Mouse (Mus musculus): ENCODE measurements at regions not wholly inside any gene's neighbourhood (a gene's known extent, or its start where the extent isn't known, plus 50 kb on each side); places are given as distances from the start of the nearest gene placed in this dataset.

DNA sequence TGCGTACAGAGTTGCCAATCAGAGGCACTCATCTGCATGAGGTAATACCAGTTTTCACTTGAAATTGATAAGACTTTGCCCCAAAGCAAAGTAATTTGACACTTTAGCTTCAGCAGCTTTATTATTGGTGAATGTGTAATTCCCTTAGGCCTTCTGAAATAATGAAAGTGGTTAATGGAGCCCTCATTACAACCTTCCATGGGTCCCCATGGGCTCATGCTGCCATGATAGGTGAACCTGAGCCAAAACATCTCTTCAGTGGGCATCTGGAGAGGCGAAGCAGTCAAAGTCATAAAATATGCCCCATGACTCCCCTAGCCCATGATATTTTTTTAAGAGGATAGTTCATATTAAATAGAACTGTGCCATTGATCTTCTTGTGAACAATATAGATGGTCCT, 471.1 kb upstream of the Zeb2 start:
- H3K27ac ChIP-seq (ENCODE audit: low read depth, low read length) = no peak overlapping the region
- no peaks in the 10 kb centered on the region for H3K4me1 ChIP-seq (ENCODE audit: control insufficient read depth, insufficient read depth, low read depth, low read length)
- 67% methylated on average over 2 of the region's 2 CpGs for WGBS
- ATAC-seq = no peak
- no peak overlapping the region for H3K4me2 ChIP-seq (ENCODE audit: low read length)
- no peak overlapping the region for H3K4me3 ChIP-seq (ENCODE audit: low read length)
- no peaks in the 10 kb centered on the region for H3K27me3 ChIP-seq (replicated peaks; ENCODE audit: control insufficient read depth, insufficient read depth, low read length)
- no peaks in the 10 kb centered on the region for H3K9me3 ChIP-seq (ENCODE audit: control insufficient read depth, low read length)
- H3K36me3 ChIP-seq (ENCODE audit: control insufficient read depth, insufficient read depth, low read length) = no peaks in the 10 kb centered on the region
- H3K9ac ChIP-seq (ENCODE audit: low read depth, low read length) = no peak overlapping the region

DNA sequence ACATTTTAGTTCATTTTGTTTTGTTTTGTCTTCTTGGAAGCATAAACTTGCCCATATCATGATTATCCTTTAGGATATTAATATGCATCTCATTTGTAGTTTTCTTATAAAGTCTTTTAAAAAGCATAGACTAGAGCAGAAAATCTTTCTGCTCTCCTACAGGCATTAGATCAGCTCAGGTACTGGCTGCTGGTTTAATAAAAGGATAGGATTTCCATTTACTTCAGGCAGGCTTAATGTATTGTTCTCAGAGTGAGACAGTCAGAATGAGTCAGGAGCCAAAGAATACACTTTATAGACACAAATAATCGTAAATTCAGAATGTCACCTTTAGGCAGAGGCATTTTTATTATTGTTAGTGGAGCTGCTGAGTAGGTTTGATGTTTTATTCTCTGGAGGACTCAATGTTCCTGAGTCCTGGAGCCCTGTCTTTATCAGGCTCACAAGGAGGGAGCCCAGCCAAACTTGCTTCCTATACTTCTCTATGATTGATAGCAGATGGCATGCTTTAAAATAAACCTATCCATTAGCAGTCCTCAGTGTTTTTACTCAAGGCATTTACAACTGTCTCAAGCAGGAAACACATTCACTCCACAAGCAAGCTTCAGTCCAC, 469.5 kb upstream of the Zeb2 start:
- no peaks in the 10 kb centered on the region for H3K27me3 ChIP-seq (replicated peaks; ENCODE audit: control insufficient read depth, insufficient read depth, low read length)
- H3K4me3 ChIP-seq (ENCODE audit: low read length) = no peak overlapping the region
- 68% methylated on average over 1 of the region's 1 CpGs for WGBS
- no peak overlapping the region for H3K9ac ChIP-seq (ENCODE audit: low read depth, low read length)
- H3K27ac ChIP-seq (ENCODE audit: low read depth, low read length) = no peak overlapping the region
- no peaks in the 10 kb centered on the region for H3K36me3 ChIP-seq (ENCODE audit: control insufficient read depth, insufficient read depth, low read length)
- no peak overlapping the region for H3K4me2 ChIP-seq (ENCODE audit: low read length)
- ATAC-seq = no peak
- H3K4me1 ChIP-seq (ENCODE audit: control insufficient read depth, insufficient read depth, low read depth, low read length) = no peaks in the 10 kb centered on the region
- H3K9me3 ChIP-seq (ENCODE audit: control insufficient read depth, low read length) = no peaks in the 10 kb centered on the region

DNA sequence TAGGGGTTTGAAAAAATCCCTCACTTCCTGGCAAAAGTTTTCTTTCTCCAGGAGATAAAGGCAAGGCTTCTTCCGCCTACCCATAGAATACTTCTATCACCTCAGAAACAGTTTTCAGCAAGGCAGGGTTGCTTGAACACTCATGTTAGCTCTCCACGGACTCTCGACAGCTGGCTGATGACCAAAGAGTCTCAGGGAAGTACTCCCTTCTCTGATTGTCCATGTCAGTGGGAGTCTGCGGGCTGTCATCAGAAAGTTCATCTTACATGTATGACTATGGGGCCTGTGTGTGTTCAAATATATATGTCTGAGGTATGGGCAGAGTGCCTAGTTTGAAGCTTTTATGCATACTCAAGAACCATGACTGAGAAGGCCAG, 464.3 kb upstream of the Zeb2 start:
- no peak overlapping the region for H3K27ac ChIP-seq (ENCODE audit: low read depth, low read length)
- H3K4me2 ChIP-seq (ENCODE audit: low read length) = no peak overlapping the region; the same call in 1 of the 2 replicates
- no peak for ATAC-seq
- H3K9me3 ChIP-seq (ENCODE audit: control insufficient read depth, low read length) = no peaks in the 10 kb centered on the region
- no peak overlapping the region for H3K4me3 ChIP-seq (ENCODE audit: low read length)
- no peaks in the 10 kb centered on the region for H3K27me3 ChIP-seq (replicated peaks; ENCODE audit: control insufficient read depth, insufficient read depth, low read length)
- H3K36me3 ChIP-seq (ENCODE audit: control insufficient read depth, insufficient read depth, low read length) = no peaks in the 10 kb centered on the region
- H3K4me1 ChIP-seq (ENCODE audit: control insufficient read depth, insufficient read depth, low read depth, low read length) = no peaks in the 10 kb centered on the region
- WGBS = 73% methylated on average over 4 of the region's 4 CpGs
- no peak overlapping the region for H3K9ac ChIP-seq (ENCODE audit: low read depth, low read length)

DNA sequence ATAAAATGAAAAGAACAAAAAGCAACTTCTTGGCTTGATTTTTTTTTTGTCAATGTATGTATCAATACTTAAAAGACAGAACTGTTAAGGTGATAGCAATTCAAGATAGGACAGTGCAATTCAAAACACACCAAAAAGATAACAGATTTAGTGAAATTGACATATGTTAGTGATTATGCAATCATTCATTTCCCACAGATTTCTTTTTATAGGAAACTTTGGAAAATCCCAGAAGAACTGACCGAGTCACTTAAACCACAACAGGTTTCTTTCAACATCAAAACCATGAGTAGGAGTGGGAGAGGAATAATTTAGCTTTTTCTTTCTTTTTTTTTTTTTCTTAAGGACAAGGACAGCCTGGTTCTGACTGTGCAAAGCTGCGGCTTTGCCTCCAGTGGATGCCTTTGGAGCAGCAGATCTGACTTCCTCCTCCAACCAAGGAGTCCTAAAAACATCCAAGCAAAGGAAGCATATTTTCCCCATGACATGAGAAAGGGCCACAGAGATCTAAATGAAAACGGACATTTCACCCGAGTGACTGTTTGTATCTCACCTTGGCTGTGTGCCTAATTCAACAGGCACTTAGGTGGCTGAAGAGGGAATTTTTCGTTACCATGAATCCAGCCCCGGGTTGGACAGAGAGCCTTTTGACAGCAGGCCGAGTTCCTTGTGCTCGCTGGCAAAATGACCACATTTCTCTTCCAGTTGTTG, 463.8 kb upstream of the Zeb2 start:
- Histone ChIP-seq H3K27ac (ENCODE audit: low read depth, low read length) (no peak overlapping the region), H3K4me2 (ENCODE audit: low read length) (no peak overlapping the region; the same call in 1 of the 2 replicates), H3K36me3 (ENCODE audit: control insufficient read depth, insufficient read depth, low read length) (no peaks in the 10 kb centered on the region), H3K4me3 (ENCODE audit: low read length) (no peak overlapping the region), H3K9me3 (ENCODE audit: control insufficient read depth, low read length) (no peaks in the 10 kb centered on the region), H3K27me3 (replicated peaks; ENCODE audit: control insufficient read depth, insufficient read depth, low read length) (no peaks in the 10 kb centered on the region), H3K9ac (ENCODE audit: low read depth, low read length) (no peak overlapping the region), H3K4me1 (ENCODE audit: control insufficient read depth, insufficient read depth, low read depth, low read length) (no peaks in the 10 kb centered on the region)
- no peak; the same call in 1 of the 2 replicates for ATAC-seq
- WGBS = 59% methylated on average over 8 of the region's 8 CpGs

DNA sequence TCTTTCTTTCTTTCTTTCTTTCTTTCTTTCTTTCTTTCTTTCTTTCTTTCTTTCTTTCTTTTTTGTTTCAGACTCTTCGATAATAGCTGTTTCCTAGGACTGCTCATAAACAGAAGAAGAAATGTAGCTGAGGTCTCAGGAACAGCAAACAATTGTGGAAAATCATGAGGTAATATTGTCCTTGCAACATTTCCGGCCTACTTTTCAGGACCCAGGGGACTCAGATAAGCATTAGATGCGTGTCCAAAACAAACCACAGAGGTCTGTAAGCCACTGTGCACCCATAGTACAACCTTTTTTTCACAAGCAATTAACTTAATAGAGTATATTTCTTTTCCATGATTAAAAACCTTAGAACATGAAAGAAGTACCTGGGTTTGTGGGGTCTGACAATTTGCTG, 455.7 kb upstream of the Zeb2 start:
- Histone ChIP-seq H3K9me3 (ENCODE audit: control insufficient read depth, low read length) (no peaks in the 10 kb centered on the region), H3K4me3 (ENCODE audit: low read length) (no peak overlapping the region), H3K4me1 (ENCODE audit: control insufficient read depth, insufficient read depth, low read depth, low read length) (no peaks in the 10 kb centered on the region), H3K27me3 (replicated peaks; ENCODE audit: control insufficient read depth, insufficient read depth, low read length) (no peaks in the 10 kb centered on the region), H3K27ac (ENCODE audit: low read depth, low read length) (no peak overlapping the region), H3K9ac (ENCODE audit: low read depth, low read length) (no peak overlapping the region), H3K4me2 (ENCODE audit: low read length) (no peak overlapping the region), H3K36me3 (ENCODE audit: control insufficient read depth, insufficient read depth, low read length) (no peaks in the 10 kb centered on the region)
- 84% methylated on average over 3 of the region's 3 CpGs for WGBS
- no peak for ATAC-seq

DNA sequence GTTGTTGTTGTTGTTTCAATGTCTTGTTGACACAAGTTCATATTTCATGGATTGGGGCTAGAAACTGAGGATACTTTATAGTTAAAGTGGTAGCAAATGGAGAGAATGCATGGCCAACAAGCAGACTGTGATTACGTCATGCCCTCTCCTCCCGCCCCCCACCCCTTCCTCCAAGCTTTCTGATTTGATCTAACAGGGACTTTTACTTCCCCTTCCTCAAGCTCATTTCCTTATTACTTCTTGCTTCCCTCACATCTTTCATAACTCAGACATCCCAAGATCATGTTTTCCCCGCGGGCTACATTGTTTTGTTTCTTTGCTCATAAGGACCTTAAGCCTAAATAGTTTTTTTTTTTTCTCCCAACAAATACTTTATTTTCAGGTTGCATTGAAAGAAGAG, 437.5 kb upstream of the Zeb2 start:
- Histone ChIP-seq H3K4me2 (ENCODE audit: low read length) (no peak overlapping the region), H3K9me3 (ENCODE audit: control insufficient read depth, low read length) (no peaks in the 10 kb centered on the region), H3K4me1 (ENCODE audit: control insufficient read depth, insufficient read depth, low read depth, low read length) (no peaks in the 10 kb centered on the region), H3K9ac (ENCODE audit: low read depth, low read length) (no peak overlapping the region), H3K36me3 (ENCODE audit: control insufficient read depth, insufficient read depth, low read length) (no peaks in the 10 kb centered on the region), H3K27ac (ENCODE audit: low read depth, low read length) (no peak overlapping the region), H3K4me3 (ENCODE audit: low read length) (no peak overlapping the region), H3K27me3 (replicated peaks; ENCODE audit: control insufficient read depth, insufficient read depth, low read length) (no peaks in the 10 kb centered on the region)
- 89% methylated on average over 4 of the region's 4 CpGs for WGBS
- no peak for ATAC-seq

DNA sequence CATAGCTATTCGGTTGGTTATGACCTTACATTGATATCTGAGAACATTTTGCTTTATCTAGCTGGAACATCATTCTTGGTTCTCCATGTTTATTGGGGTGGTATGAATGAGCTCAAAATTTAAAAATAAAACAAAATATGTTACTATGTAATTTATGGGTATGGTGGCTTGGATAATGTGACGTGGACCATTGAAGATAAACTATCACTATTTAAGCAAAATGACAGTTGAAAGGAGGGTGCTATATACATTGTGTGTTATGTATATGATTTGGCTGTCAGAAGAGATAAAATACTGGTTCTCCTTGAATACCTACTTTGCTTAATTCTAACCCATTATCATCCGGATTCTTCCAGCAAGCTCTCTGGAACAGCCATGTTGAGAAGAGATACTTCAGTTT, 424.2 kb upstream of the Zeb2 start:
- ATAC-seq = no peak
- no peak overlapping the region for H3K4me3 ChIP-seq (ENCODE audit: low read length)

DNA sequence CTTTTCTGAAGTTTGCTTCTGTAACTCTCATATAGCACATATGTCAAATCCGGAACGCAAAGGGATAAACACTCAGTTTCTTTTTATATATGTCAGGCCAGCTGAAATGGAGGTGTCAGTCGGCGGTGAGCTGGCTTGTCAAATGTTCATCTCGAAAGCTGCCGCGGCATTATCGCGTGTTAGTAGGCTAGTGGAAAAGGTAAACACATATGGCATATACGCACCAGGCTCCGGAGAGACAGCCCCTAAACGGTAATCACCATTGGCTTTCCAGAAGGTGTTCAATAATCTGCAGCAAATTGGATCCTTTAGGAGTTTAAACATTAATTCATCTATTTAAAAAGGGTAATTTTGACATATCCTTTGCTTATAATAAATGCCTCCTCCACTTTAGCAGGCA, 421.8 kb upstream of the Zeb2 start:
- Histone ChIP-seq H3K9me3 (ENCODE audit: control insufficient read depth, low read length) (no peaks in the 10 kb centered on the region), H3K4me3 (ENCODE audit: low read length) (no peak overlapping the region), H3K27me3 (replicated peaks; ENCODE audit: control insufficient read depth, insufficient read depth, low read length) (no peaks in the 10 kb centered on the region), H3K9ac (ENCODE audit: low read depth, low read length) (no peak overlapping the region), H3K36me3 (ENCODE audit: control insufficient read depth, insufficient read depth, low read length) (no peaks in the 10 kb centered on the region), H3K4me2 (ENCODE audit: low read length) (no peak overlapping the region), H3K27ac (ENCODE audit: low read depth, low read length) (no peak overlapping the region), H3K4me1 (ENCODE audit: control insufficient read depth, insufficient read depth, low read depth, low read length) (no peaks in the 10 kb centered on the region)
- no peak for ATAC-seq
- 87% methylated on average over 12 of the region's 12 CpGs for WGBS

More for the DNA sequence above, 424.2 kb upstream of the Zeb2 start:
- Histone ChIP-seq H3K4me2 (ENCODE audit: low read length) (no peak overlapping the region), H3K27ac (ENCODE audit: low read depth, low read length) (no peak overlapping the region), H3K9me3 (ENCODE audit: control insufficient read depth, low read length) (no peaks in the 10 kb centered on the region), H3K36me3 (ENCODE audit: control insufficient read depth, insufficient read depth, low read length) (no peaks in the 10 kb centered on the region), H3K27me3 (replicated peaks; ENCODE audit: control insufficient read depth, insufficient read depth, low read length) (no peaks in the 10 kb centered on the region), H3K4me1 (ENCODE audit: control insufficient read depth, insufficient read depth, low read depth, low read length) (no peaks in the 10 kb centered on the region), H3K9ac (ENCODE audit: low read depth, low read length) (no peak overlapping the region)
- 97% methylated on average over 3 of the region's 3 CpGs for WGBS

DNA sequence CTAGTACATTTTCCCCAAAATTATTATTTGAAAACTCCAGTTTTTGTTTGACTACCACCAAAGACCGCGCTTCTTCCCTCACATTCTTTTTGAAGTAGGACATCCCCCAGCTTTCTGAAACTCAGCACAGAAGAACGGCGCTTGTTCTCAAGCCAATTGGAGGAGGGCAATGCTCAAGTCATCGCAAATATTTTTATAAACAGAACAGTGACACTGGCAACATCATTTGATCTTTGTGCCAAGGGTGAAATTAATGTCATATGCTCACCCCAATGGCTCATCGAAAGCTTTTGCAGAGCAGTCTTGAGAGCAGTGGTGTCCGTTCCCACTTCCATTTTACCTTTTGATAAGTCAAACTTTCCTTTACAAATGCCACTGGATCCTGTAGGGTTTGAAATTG, 420.5 kb upstream of the Zeb2 start:
- no peaks in the 10 kb centered on the region for H3K36me3 ChIP-seq (ENCODE audit: control insufficient read depth, insufficient read depth, low read length)
- H3K4me1 ChIP-seq (ENCODE audit: control insufficient read depth, insufficient read depth, low read depth, low read length) = no peaks in the 10 kb centered on the region
- no peak overlapping the region for H3K9ac ChIP-seq (ENCODE audit: low read depth, low read length)
- no peak for ATAC-seq
- H3K4me2 ChIP-seq (ENCODE audit: low read length) = no peak overlapping the region
- 90% methylated on average over 7 of the region's 7 CpGs for WGBS
- H3K4me3 ChIP-seq (ENCODE audit: low read length) = no peak overlapping the region
- H3K27me3 ChIP-seq (replicated peaks; ENCODE audit: control insufficient read depth, insufficient read depth, low read length) = no peaks in the 10 kb centered on the region
- no peaks in the 10 kb centered on the region for H3K9me3 ChIP-seq (ENCODE audit: control insufficient read depth, low read length)
- H3K27ac ChIP-seq (ENCODE audit: low read depth, low read length) = no peak overlapping the region
